Mouse (Mus musculus): Measurements from ENCODE around the gene Suv39h1. TPM values are rescaled to one million over a fixed set of nuclear protein-coding genes. Genes with fewer than 3 reads are reported as not detected.
"Not testable (repeated sequence)": the region's sequence is repeated elsewhere in the genome, so short reads cannot be mapped to it uniquely, and the experiment has no call there.

Gene Suv39h1
- polyA plus RNA-seq, 1 experiment from 2014 or later: 38.2 TPM

DNA sequence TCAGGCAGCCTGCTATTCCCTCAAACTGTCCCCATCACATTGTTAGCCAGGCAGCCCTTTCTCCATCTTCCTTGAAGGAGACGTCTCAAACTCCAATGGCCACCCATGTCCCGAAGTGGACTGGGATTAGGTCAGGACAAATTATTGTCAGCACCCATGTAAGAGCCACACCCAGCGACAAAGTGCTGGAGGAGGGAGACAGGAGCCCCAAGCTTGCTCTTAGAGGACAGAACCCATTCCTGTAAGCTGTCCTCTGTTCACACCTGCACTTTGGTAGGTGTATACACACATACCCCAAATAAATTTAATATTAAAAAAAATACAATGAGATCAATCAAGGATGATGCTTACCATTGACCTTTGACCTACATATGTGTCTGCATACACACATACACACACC is 544 bp upstream of the Suv39h1 start:
- Histone ChIP-seq H3K4me1 (ENCODE audit: control insufficient read depth, insufficient read depth, low read length) (no peaks in the 10 kb centered on the region), H3K9me3 (ENCODE audit: control insufficient read depth, low read length) (no peaks in the 10 kb centered on the region), H3K27ac (replicated peaks; ENCODE audit: low read depth, low read length) (peak overlapping the region; percentile 79), H3K9ac (replicated peaks; ENCODE audit: low read length) (peak overlapping the region; percentile 27; the same call in 1 of the 2 replicates), H3K4me2 (ENCODE audit: low read length) (peak overlapping the region; percentile 54), H3K4me3 (replicated peaks; ENCODE audit: low read depth, low read length) (peak overlapping the region; percentile 26), H3K27me3 (ENCODE audit: control insufficient read depth, insufficient read depth, low read length) (no peaks in the 10 kb centered on the region), H3K36me3 (ENCODE audit: control insufficient read depth, insufficient read depth, low read length) (0 out of 2 replicates have a peak, but pooled peaks cover 3% of the 10 kb centered on the region)
- ATAC-seq (ENCODE audit: low FRiP score, low TSS enrichment): peak; percentile 26; the same call in 1 of the 2 replicates
- 23% methylated on average over 3 of the region's 3 CpGs for WGBS
- no peak for DNase-seq

DNA sequence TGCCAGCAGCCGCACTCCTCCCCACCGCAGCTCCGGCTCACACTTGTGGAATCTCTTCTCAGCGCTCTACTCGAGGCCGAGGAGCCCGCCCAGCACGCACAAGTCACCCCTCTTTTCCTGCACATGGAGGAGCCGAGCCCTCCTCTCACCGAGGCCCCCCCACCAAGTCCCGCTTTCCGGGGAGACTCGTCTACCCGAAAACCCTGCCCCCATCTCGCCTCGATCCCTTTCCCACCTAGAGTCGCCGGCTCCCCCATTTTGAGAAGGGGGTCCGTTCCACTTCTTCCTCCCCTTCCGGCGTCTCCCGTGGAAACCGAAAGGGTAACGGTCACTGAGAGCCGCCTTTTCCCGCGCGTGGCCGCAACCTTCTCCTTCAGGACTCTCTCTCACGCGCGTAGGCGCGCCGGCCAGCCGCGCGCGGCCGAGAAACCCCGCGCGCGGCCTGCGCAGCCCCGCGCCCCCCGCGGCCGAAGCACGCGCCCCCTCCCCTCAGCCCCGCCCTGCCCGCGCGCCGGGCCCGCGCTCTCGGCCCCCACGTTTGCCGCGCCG is 605 bp downstream of the Suv39h1 start:
- no peaks in the 10 kb centered on the region for H3K9me3 ChIP-seq (ENCODE audit: control insufficient read depth, low read length)
- DNase-seq: peak; percentile 60
- H3K4me3 ChIP-seq (replicated peaks; ENCODE audit: low read depth, low read length): peak overlapping the region; percentile 48
- no peaks in the 10 kb centered on the region for H3K27me3 ChIP-seq (ENCODE audit: control insufficient read depth, insufficient read depth, low read length)
- H3K4me2 ChIP-seq (ENCODE audit: low read length): peak overlapping the region; percentile 56
- WGBS: 21% methylated on average over 60 of the region's 64 CpGs
- peaks cover 6% of the 10 kb centered on the region; the same call in 1 of the 2 replicates for H3K36me3 ChIP-seq (ENCODE audit: control insufficient read depth, insufficient read depth, low read length)
- peak overlapping the region; percentile 83 for H3K27ac ChIP-seq (replicated peaks; ENCODE audit: low read depth, low read length)
- H3K9ac ChIP-seq (replicated peaks; ENCODE audit: low read length): peak overlapping the region; percentile 42; the same call in 1 of the 2 replicates
- ATAC-seq (ENCODE audit: low FRiP score, low TSS enrichment): no peak
- no peaks in the 10 kb centered on the region for H3K4me1 ChIP-seq (ENCODE audit: control insufficient read depth, insufficient read depth, low read length)

DNA sequence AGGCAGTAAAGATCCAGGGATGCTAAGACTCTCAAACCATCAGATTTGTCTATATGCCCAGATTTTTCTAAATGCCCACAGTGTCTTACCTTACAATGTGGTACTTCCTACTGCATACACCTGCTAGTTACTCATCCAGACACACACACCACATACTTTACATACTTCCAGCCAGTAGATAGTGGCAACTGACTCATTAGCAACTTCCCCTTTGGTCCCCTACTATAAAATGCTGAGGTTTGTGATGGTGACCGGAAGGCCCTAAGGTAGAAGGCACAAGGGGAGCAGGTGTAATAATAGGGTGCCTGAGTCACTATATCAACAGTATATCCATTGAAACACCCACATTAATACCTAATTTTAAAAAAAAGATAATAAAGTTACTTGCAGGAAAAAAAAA is 5.4 kb downstream of the Suv39h1 start:
- no peak overlapping the region for H3K4me3 ChIP-seq (replicated peaks; ENCODE audit: low read depth, low read length)
- H3K4me2 ChIP-seq (ENCODE audit: low read length): no peak overlapping the region
- 96% methylated on average over 1 of the region's 1 CpGs for WGBS
- no peak overlapping the region for H3K27ac ChIP-seq (replicated peaks; ENCODE audit: low read depth, low read length)
- peaks cover 18% of the 10 kb centered on the region; the same call in 1 of the 2 replicates for H3K36me3 ChIP-seq (ENCODE audit: control insufficient read depth, insufficient read depth, low read length)
- H3K4me1 ChIP-seq (ENCODE audit: control insufficient read depth, insufficient read depth, low read length): no peaks in the 10 kb centered on the region
- H3K9ac ChIP-seq (replicated peaks; ENCODE audit: low read length): no peak overlapping the region
- no peaks in the 10 kb centered on the region for H3K27me3 ChIP-seq (ENCODE audit: control insufficient read depth, insufficient read depth, low read length)
- DNase-seq: no peak
- H3K9me3 ChIP-seq (ENCODE audit: control insufficient read depth, low read length): no peaks in the 10 kb centered on the region
- no peak for ATAC-seq (ENCODE audit: low FRiP score, low TSS enrichment)

DNA sequence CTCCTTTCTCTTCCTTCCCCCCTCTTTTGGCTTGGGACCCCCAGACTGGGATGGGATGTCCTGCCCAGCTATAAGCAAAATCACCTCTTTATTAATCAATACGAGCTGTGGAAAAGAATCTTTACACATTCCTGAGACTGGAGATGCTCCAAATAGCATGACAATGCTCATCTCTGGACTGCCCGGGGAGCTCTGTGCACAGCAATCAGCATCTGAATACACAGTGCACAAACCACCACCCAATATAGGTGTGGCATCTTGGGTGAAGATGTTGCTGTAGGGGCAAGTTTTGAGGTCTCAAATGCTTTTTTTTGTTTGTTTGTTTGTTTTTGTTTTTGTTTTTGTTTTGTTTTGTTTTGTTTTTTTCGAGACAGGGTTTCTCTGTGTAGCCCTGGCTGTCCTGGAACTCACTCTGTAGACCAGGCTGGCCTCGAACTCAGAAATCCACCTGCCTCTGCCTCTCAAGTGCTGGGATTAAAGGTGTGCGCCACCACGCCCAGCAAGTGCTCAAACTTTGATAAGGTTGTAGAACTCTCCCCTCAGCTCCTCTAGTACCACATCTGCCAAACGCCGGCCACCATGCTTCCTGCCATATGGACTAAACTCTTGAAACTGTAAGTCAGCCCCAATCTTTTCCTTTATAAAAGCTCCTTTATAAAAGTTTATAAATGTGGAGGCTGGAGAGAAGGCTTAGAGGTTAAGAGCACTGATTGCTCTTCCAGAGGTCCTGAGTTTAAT is 23.3 kb downstream of the Suv39h1 start:
- not testable (repeated sequence) for ATAC-seq (ENCODE audit: low FRiP score, low TSS enrichment); DNase-seq; H3K27me3 ChIP-seq (ENCODE audit: control insufficient read depth, insufficient read depth, low read length); H3K4me2 ChIP-seq (ENCODE audit: low read length); H3K36me3 ChIP-seq (ENCODE audit: control insufficient read depth, insufficient read depth, low read length); H3K9me3 ChIP-seq (ENCODE audit: control insufficient read depth, low read length); H3K27ac ChIP-seq (replicated peaks; ENCODE audit: low read depth, low read length); H3K4me1 ChIP-seq (ENCODE audit: control insufficient read depth, insufficient read depth, low read length); H3K4me3 ChIP-seq (replicated peaks; ENCODE audit: low read depth, low read length); H3K9ac ChIP-seq (replicated peaks; ENCODE audit: low read length)
- WGBS: 82% methylated on average over 8 of the region's 8 CpGs

DNA sequence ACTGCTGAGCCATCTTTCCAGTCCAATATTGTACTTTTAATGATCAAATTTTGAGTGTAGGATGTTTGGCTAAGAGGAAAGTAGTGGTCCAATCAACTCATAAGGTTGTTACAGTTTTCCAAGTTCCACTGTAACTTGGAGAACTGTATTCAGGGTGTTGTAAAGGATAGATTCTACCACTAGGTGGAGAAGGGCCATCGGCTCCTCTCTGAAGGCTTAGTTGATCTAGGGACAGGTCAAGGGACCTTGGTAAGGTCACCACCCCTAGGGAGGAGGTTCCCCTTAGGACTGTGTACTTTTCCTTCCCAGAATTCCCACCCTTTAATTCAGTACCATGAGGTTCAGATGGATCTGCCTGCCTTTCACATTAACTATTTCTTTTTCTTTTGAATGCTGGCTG is 41.6 kb downstream of the Suv39h1 start:
- no peaks in the 10 kb centered on the region for H3K4me1 ChIP-seq (ENCODE audit: control insufficient read depth, insufficient read depth, low read length)
- no peak overlapping the region for H3K4me3 ChIP-seq (replicated peaks; ENCODE audit: low read depth, low read length)
- H3K9me3 ChIP-seq (ENCODE audit: control insufficient read depth, low read length): no peaks in the 10 kb centered on the region
- no peak overlapping the region for H3K4me2 ChIP-seq (ENCODE audit: low read length)
- H3K27ac ChIP-seq (replicated peaks; ENCODE audit: low read depth, low read length): no peak overlapping the region
- H3K9ac ChIP-seq (replicated peaks; ENCODE audit: low read length): no peak overlapping the region
- ATAC-seq (ENCODE audit: low FRiP score, low TSS enrichment) (no peak), DNase-seq (no peak)
- WGBS: 71% methylated on average over 1 of the region's 1 CpGs
- no peaks in the 10 kb centered on the region for H3K27me3 ChIP-seq (ENCODE audit: control insufficient read depth, insufficient read depth, low read length)
- no peaks in the 10 kb centered on the region for H3K36me3 ChIP-seq (ENCODE audit: control insufficient read depth, insufficient read depth, low read length)

DNA sequence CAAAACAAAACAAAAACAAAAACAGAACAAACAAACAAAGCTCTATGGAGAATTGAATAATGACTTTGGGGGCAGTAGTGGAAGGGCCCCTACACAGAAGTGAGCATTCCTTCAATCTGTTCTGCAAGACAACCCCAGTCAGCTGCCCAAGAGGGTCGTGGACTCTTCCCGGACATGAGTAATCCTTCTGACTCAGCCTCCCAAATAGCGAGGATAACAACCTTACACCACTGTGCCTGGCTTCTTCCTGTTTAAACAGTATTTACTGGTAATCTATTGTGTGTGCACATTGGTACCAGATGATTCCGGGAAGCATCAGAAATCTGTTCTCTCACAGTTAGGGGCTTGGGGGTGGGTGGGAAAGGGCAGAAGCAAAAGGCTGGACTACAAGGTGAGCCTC is 47.7 kb downstream of the Suv39h1 start:
- H3K4me1 ChIP-seq (ENCODE audit: control insufficient read depth, insufficient read depth, low read length): no peaks in the 10 kb centered on the region
- 82% methylated on average over 4 of the region's 4 CpGs for WGBS
- no peak overlapping the region for H3K9ac ChIP-seq (replicated peaks; ENCODE audit: low read length)
- no peak overlapping the region for H3K27ac ChIP-seq (replicated peaks; ENCODE audit: low read depth, low read length)
- no peaks in the 10 kb centered on the region for H3K9me3 ChIP-seq (ENCODE audit: control insufficient read depth, low read length)
- no peaks in the 10 kb centered on the region for H3K36me3 ChIP-seq (ENCODE audit: control insufficient read depth, insufficient read depth, low read length)
- no peak overlapping the region for H3K4me3 ChIP-seq (replicated peaks; ENCODE audit: low read depth, low read length)
- no peaks in the 10 kb centered on the region for H3K27me3 ChIP-seq (ENCODE audit: control insufficient read depth, insufficient read depth, low read length)
- no peak overlapping the region for H3K4me2 ChIP-seq (ENCODE audit: low read length)
- DNase-seq (no peak), ATAC-seq (ENCODE audit: low FRiP score, low TSS enrichment) (no peak)

DNA sequence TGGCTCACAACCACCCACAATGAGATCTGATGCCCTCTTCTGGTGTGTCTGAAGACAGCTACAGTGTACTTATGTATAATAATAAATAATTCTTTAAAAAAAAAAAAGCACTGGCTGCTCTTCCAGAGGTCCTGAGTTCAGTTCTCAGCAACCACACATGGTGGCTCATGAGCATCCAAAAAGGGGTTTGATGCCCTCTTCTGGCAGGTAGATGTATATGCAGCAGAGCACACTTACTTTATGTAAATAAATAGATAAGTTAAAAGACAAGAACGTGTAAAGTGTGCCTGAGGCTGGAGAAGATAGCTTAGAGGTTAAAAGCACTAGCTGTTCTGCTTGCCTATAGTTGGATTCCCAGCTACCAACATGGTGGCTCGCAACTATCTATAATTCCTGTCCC is 49.8 kb downstream of the Suv39h1 start:
- ATAC-seq (ENCODE audit: low FRiP score, low TSS enrichment) (no peak), DNase-seq (no peak)
- H3K9me3 ChIP-seq (ENCODE audit: control insufficient read depth, low read length): no peaks in the 10 kb centered on the region
- no peaks in the 10 kb centered on the region for H3K27me3 ChIP-seq (ENCODE audit: control insufficient read depth, insufficient read depth, low read length)
- 66% methylated on average over 2 of the region's 2 CpGs for WGBS
- no peak overlapping the region for H3K4me3 ChIP-seq (replicated peaks; ENCODE audit: low read depth, low read length)
- H3K36me3 ChIP-seq (ENCODE audit: control insufficient read depth, insufficient read depth, low read length): no peaks in the 10 kb centered on the region
- no peak overlapping the region for H3K9ac ChIP-seq (replicated peaks; ENCODE audit: low read length)
- H3K27ac ChIP-seq (replicated peaks; ENCODE audit: low read depth, low read length): no peak overlapping the region
- H3K4me2 ChIP-seq (ENCODE audit: low read length): no peak overlapping the region
- H3K4me1 ChIP-seq (ENCODE audit: control insufficient read depth, insufficient read depth, low read length): no peaks in the 10 kb centered on the region

DNA sequence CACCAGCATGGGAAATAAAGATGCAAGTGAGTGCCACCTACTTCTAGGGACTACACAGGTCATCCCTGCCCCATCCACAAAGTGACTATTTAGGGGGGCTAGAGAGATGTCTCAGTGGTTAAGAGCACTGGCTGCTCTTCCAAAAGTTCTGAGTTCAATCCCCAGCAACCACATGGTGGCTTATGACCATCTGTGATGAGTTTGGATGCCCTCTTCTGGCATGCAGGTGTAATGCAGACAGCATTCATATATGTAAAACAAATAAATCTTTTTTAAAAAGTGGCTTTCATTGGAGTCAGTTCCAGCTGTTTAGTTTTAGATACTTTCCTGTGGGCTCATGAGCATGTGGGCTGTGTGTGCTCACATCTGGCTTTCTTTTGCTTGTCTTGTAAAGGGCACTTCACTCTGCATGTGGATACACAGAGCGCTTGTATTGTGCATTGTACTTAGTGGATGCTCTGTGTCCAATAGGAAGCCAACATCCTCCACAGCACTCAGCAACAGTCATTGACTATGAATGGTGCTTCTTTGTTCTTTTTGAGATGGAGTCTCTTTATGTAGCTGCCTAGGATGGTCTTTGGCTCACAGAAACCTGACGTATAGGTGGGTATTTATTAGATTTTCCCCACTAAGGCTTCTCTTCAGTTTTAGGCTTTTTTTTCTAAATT is 54.3 kb downstream of the Suv39h1 start:
- no peaks in the 10 kb centered on the region for H3K4me1 ChIP-seq (ENCODE audit: control insufficient read depth, insufficient read depth, low read length)
- ATAC-seq (ENCODE audit: low FRiP score, low TSS enrichment): no peak
- no peaks in the 10 kb centered on the region for H3K27me3 ChIP-seq (ENCODE audit: control insufficient read depth, insufficient read depth, low read length)
- DNase-seq: no peak
- no peak overlapping the region for H3K4me2 ChIP-seq (ENCODE audit: low read length)
- H3K36me3 ChIP-seq (ENCODE audit: control insufficient read depth, insufficient read depth, low read length): no peaks in the 10 kb centered on the region
- H3K9me3 ChIP-seq (ENCODE audit: control insufficient read depth, low read length): no peaks in the 10 kb centered on the region
- no peak overlapping the region for H3K27ac ChIP-seq (replicated peaks; ENCODE audit: low read depth, low read length)
- 63% methylated on average over 2 of the region's 2 CpGs for WGBS
- no peak overlapping the region for H3K9ac ChIP-seq (replicated peaks; ENCODE audit: low read length)
- H3K4me3 ChIP-seq (replicated peaks; ENCODE audit: low read depth, low read length): no peak overlapping the region

All from midbrain, embryonic 14.5 days (tissue).